Mouse (Mus musculus): ENCODE measurements around the gene Olfr1489. TPM values are rescaled to one million over a fixed set of nuclear protein-coding genes. Genes with fewer than 3 reads are reported as not detected.
"Not testable (repeated sequence)": the region's sequence is repeated elsewhere in the genome, so short reads cannot be mapped to it uniquely, and the experiment has no call there.

Olfr1489 gene
- not detected for polyA plus RNA-seq (2021)

DNA sequence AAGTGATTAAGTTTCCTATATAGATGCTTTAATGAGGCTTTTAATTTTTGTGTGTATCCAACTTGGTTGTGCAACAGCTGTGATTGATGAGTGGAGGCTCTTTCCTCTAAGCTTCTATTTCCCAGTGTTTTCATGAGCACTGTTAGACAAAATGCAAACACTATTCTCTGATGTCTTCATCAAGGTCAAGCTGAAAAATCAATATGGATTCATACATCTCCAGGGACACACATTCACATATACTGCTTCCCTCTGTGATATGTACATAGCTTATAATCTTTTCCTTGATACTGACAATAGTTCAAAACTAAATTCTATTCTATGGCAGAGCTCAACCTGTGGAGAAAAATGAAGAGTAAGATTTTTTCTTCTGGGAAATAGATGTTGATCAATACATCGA is at the start of gene Olfr1489:
Olfr1489 (plus strand) TSS at position 301 of the 400 bp plus-strand sequence.
- DNase-seq (ENCODE audit: low read depth, low spot score), result no peak
- ChIA-PET CTCF (no interaction called here), POLR2A (no interaction called here)
- in situ Hi-C loops (cut with MboI; ENCODE audit: low pct_unique_long_range_greater_than_20kb), result no loop called here
- ATAC-seq, result no peak
- no peak for TF ChIP-seq CTCF (IDR thresholded peaks at IDR 0.05)
- H3K27me3 ChIP-seq, result no peaks in the 10 kb centered on the region

DNA sequence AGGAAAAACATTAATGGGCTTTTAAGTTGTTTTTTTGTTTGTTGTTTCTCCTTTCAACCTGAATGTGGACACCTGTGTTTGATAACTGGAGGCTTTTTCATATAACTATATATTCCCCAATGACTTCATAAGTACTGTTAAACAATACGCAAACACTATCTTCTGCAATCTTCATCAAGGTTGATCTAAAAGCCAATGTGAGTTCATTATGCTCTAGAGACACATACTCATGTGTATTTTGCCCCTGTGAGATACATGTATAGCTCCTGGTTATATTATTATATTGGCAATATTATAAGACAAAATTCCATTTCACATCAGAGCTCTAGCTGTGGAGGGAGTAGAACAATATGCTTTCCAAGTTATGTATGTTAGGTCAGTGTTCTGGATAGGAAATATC is 48.2 kb upstream of the Olfr1489 start, which contains the start of gene Olfr1484:
Olfr1484 (plus strand) TSS at position 301 of the 400 bp plus-strand sequence.
- H3K27me3 ChIP-seq, result no peaks in the 10 kb centered on the region
- TF ChIP-seq CTCF (IDR thresholded peaks at IDR 0.05), result no peak
- ChIA-PET POLR2A (no interaction called here), CTCF (no interaction called here)
- ATAC-seq, result no peak
- in situ Hi-C loops (cut with MboI; ENCODE audit: low pct_unique_long_range_greater_than_20kb), result no loop called here
- DNase-seq (ENCODE audit: low read depth, low spot score), result no peak

DNA sequence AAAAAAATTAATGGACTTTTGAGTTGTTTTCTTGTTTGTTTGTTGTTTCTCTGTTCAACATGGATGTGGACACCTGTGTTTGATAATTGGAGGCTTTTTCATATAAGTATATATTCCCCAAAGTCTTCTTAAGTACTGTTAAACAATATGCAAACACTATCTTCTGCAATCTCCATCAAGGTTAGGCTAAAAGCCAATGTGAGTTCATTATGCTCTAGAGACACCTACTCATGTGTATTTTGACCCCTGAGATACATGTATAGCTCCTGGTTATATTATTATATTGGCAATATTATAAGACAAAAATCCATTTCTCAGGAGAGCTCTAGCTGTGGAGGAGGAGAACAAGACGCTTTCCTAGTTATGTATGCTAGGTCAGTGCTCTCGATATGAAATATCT is 14.3 kb upstream of the Olfr1489 start, which contains the start of gene Olfr1487:
Olfr1487 (plus strand) TSS at position 301 of the 400 bp plus-strand sequence.
- POLR2A ChIA-PET, H3K27me3 ChIP-seq: not testable (repeated sequence)
- in situ Hi-C loops (cut with MboI; ENCODE audit: low pct_unique_long_range_greater_than_20kb), result loop anchor here (5.0 kb wide), 1 partner anchor 90 kb away; the partner anchor contains the start of gene Olfr1480

DNA sequence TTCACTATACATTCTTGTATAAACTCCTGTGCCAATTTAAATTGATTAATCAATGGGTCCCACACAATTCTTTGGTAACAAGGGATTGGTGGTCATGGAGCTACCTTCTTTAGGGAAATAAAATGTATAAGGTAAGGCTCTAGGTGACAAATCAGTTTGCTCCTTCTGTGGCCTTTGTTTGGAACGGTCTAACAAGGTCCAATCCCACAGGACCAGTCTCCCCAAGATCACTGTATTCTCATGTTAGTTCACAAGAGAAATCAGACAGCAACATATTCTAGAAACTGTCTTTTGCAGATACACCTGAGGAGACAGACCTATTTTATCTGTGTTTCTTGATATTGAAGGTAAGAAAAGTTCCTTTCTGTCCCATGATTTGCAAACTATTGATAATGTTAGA is 19.4 kb downstream of the Olfr1489 start, which contains the start of gene Olfr1490:
Olfr1490 (plus strand) TSS at position 301 of the 400 bp plus-strand sequence.
- no peak for ATAC-seq
- TF ChIP-seq CTCF (IDR thresholded peaks at IDR 0.05), result no peak
- in situ Hi-C loops (cut with MboI; ENCODE audit: low pct_unique_long_range_greater_than_20kb), result no loop called here
- POLR2A ChIA-PET, result no interaction called here
- CTCF ChIA-PET, result no interaction called here
- no peak for DNase-seq (ENCODE audit: low read depth, low spot score)
- H3K27me3 ChIP-seq, result no peaks in the 10 kb centered on the region

More for the DNA sequence above, 14.3 kb upstream of the Olfr1489 start, which contains the start of gene Olfr1487:
- ATAC-seq; DNase-seq (ENCODE audit: low read depth, low spot score); CTCF ChIA-PET: not testable (repeated sequence)

Other genes with a start within 250 kb of the Olfr1489 start
- gene Olfr1469, start 223.8 kb upstream of the Olfr1489 start, polyA plus RNA-seq (2021), result not detected
- gene Olfr1471, start 188.2 kb upstream of the Olfr1489 start, polyA plus RNA-seq (2021), result not detected
- not detected for gene Olfr1472, start 175.5 kb upstream of the Olfr1489 start, polyA plus RNA-seq (2021)
- gene Olfr1474, start 162.1 kb upstream of the Olfr1489 start, polyA plus RNA-seq (2021), result not detected
- not detected for gene Olfr1475, start 151.4 kb upstream of the Olfr1489 start, polyA plus RNA-seq (2021)
- gene Olfr1477, start 131.1 kb upstream of the Olfr1489 start, polyA plus RNA-seq (2021), result not detected
- gene Olfr1480, start 103.7 kb upstream of the Olfr1489 start, polyA plus RNA-seq (2021), result not detected
- not detected for gene Olfr1484, start 48.1 kb upstream of the Olfr1489 start, polyA plus RNA-seq (2021)
- gene Olfr1487, start 14.2 kb upstream of the Olfr1489 start, polyA plus RNA-seq (2021), result not detected
- gene Olfr1490, start 19.5 kb downstream of the Olfr1489 start, polyA plus RNA-seq (2021), result not detected
- not detected for gene Olfr1491, start 65.6 kb downstream of the Olfr1489 start, polyA plus RNA-seq (2021)
- not detected for gene Olfr1493-ps1, start 91.7 kb downstream of the Olfr1489 start, polyA plus RNA-seq (2021)
- not detected for gene Olfr1494, start 108.1 kb downstream of the Olfr1489 start, polyA plus RNA-seq (2021)
- gene Olfr1495, start 133.0 kb downstream of the Olfr1489 start, polyA plus RNA-seq (2021), result not detected
- gene Olfr1496, start 146.3 kb downstream of the Olfr1489 start, polyA plus RNA-seq (2021), result not detected
- gene Olfr1497, start 166.6 kb downstream of the Olfr1489 start, polyA plus RNA-seq (2021), result not detected
- gene Olfr1499, start 187.8 kb downstream of the Olfr1489 start, polyA plus RNA-seq (2021), result not detected
- not detected for gene Olfr1500, start 198.9 kb downstream of the Olfr1489 start, polyA plus RNA-seq (2021)
- not detected for gene Olfr1501, start 219.1 kb downstream of the Olfr1489 start, polyA plus RNA-seq (2021)
- gene Olfr1502, start 230.2 kb downstream of the Olfr1489 start, polyA plus RNA-seq (2021), result not detected